Mouse (Mus musculus) myocyte (in vitro differentiated cells): ENCODE results near the gene Map2k3. TPM values are rescaled to one million over a fixed set of nuclear protein-coding genes. Genes with fewer than 3 reads are reported as not detected.

Source experiments
- H3K27me3 ChIP-seq: one replicate; pipeline ENCODE4 v1.6.1; 2011; ENCODE audit not compliant: control insufficient read depth, insufficient read depth, insufficient read length
- H3K36me3 ChIP-seq: one replicate; pipeline ENCODE4 v1.6.1; 2011; ENCODE audit not compliant: control insufficient read depth, insufficient read depth
- H3K4me2 ChIP-seq: one replicate; pipeline ENCODE4 v1.6.1; 2011; ENCODE audit warnings: low read depth, control low read depth
- H3K4me3 ChIP-seq: one replicate; pipeline ENCODE4 v1.5.1; 2011; ENCODE audit warnings: mild to moderate bottlenecking, control low read depth, moderate library complexity
- H3K79me2 ChIP-seq: one replicate; pipeline ENCODE4 v1.6.1; 2011; ENCODE audit not compliant: control insufficient read depth, insufficient read depth
- H3ac ChIP-seq: one replicate; pipeline ENCODE4 v1.6.1; 2011; ENCODE audit not compliant: control insufficient read depth, insufficient read length
- CEBPB ChIP-seq: IDR thresholded peaks from 2 replicates; pipeline ENCODE4 v1.6.1; 2011; ENCODE audit warnings: mild to moderate bottlenecking, moderate library complexity; ENCODE audit not compliant: poor library complexity, insufficient read depth, severe bottlenecking
- E2F4 ChIP-seq: IDR thresholded peaks from one replicate; pipeline ENCODE4 v1.6.1; 2011; ENCODE audit warnings: mild to moderate bottlenecking, control low read depth, moderate library complexity; ENCODE audit not compliant: insufficient read depth
- MAX ChIP-seq: IDR thresholded peaks from one replicate; pipeline ENCODE4 v1.6.1; 2011; ENCODE audit warnings: low read depth, mild to moderate bottlenecking, control low read depth
- MYOD1 ChIP-seq, 3 experiments: IDR thresholded peaks; one replicate each; pipeline ENCODE4 v1.6.1; 2011; ENCODE audit warnings: control low read depth in 2 of 3, low read depth in 2 of 3, mild to moderate bottlenecking in 2 of 3, moderate library complexity in 1 of 3; ENCODE audit not compliant: insufficient read length in 2 of 3, control insufficient read depth in 1 of 3
- MYOG ChIP-seq, 3 experiments: IDR thresholded peaks; one replicate each; pipeline ENCODE4 v1.6.1; 2011; ENCODE audit warnings: control low read depth in 2 of 3, low read depth in 2 of 3, mild to moderate bottlenecking in 2 of 3; ENCODE audit not compliant: insufficient read length in 2 of 3, control insufficient read depth in 1 of 3, insufficient read depth in 1 of 3
- POLR2A ChIP-seq: IDR thresholded peaks from one replicate; pipeline ENCODE4 v1.6.1; 2011; ENCODE audit warnings: low read depth, mild to moderate bottlenecking, control low read depth, moderate library complexity; ENCODE audit not compliant: insufficient read length
- POLR2AphosphoS2 ChIP-seq: IDR thresholded peaks from one replicate; pipeline ENCODE4 v1.6.1; 2011; ENCODE audit warnings: low read depth, control low read depth; ENCODE audit not compliant: insufficient read length
- REST ChIP-seq: IDR thresholded peaks from one replicate; pipeline ENCODE4 v1.6.1; 2011; ENCODE audit warnings: mild to moderate bottlenecking, control low read depth, moderate library complexity; ENCODE audit not compliant: insufficient read depth, insufficient read length
- SRF ChIP-seq: IDR thresholded peaks from one replicate; pipeline ENCODE4 v1.6.1; 2011; ENCODE audit warnings: low read depth; ENCODE audit not compliant: control insufficient read depth, insufficient read length
- TCF12 ChIP-seq: IDR thresholded peaks from one replicate; pipeline ENCODE4 v1.6.1; 2011; ENCODE audit warnings: mild to moderate bottlenecking, control low read depth; ENCODE audit not compliant: poor library complexity, insufficient read depth, severe bottlenecking
- TCF3 ChIP-seq: IDR thresholded peaks from one replicate; pipeline ENCODE4 v1.6.1; 2011; ENCODE audit warnings: low read depth, control low read depth; ENCODE audit not compliant: insufficient read length
- USF1 ChIP-seq: IDR thresholded peaks from one replicate; pipeline ENCODE4 v1.6.1; 2011; ENCODE audit warnings: low read depth, mild to moderate bottlenecking, control low read depth, moderate library complexity
- polyA plus RNA-seq: library from polyadenylated mRNA; unstranded; fragments of >200 nt; fragmentation: generic; extraction: Trizol; gene quantifications from one replicate; pipeline ENCODE4 v1.2.1, GENCODE M21; 2012; ENCODE audit warnings: missing spikeins

Gene Map2k3
- polyA plus RNA-seq, 1 experiment, result 68.5 TPM

DNA sequence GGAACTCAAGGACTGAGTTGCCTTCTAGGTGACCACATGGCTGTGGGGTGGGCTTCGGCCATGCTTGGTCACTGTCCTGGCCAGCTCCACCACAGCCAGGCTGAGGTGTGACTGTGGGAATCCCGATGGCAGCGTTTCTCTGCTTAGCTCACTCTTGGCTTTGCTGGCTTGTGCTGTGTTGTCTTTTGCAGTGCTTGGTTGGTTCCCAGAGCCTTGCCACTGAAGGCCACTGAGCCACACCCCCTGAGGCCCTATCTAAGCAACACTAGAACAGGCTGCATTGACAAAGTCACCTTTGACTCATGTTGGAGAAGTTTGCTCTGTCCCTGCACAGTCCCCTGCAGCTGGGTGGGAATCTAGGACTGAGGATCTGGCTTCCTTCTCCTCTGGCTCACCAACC is 45.3 kb downstream of the Map2k3 start:
- Histone ChIP-seq H3ac (no peak overlapping the region), H3K4me2 (no peak overlapping the region), H3K4me3 (no peak overlapping the region), H3K36me3 (no peaks in the 10 kb centered on the region), H3K27me3 (no peaks in the 10 kb centered on the region), H3K79me2 (no peaks in the 10 kb centered on the region)
- TF ChIP-seq POLR2A, result no peak
- TF ChIP-seq TCF3, result no peak
- no peak for TF ChIP-seq CEBPB
- TF ChIP-seq SRF, result no peak
- no peak for TF ChIP-seq MYOG (IDR thresholded peaks at IDR 0.05; ENCODE audit: control insufficient read depth in 1 of 3, insufficient read depth in 1 of 3, insufficient read length in 2 of 3, low read depth in 2 of 3)
- no peak for TF ChIP-seq MAX
- TF ChIP-seq POLR2AphosphoS2, result no peak
- TF ChIP-seq REST, result no peak
- TF ChIP-seq TCF12, result no peak
- TF ChIP-seq MYOD1 (IDR thresholded peaks at IDR 0.05; ENCODE audit: control insufficient read depth in 1 of 3, insufficient read length in 2 of 3, low read depth in 2 of 3), result no peak
- TF ChIP-seq E2F4, result no peak
- TF ChIP-seq USF1, result no peak

- Histone ChIP-seq H3K4me3 (no peak overlapping the region), H3K36me3 (no peaks in the 10 kb centered on the region), H3K4me2 (no peak overlapping the region), H3K79me2 (no peaks in the 10 kb centered on the region), H3K27me3 (no peaks in the 10 kb centered on the region), H3ac (no peak overlapping the region)
- TF ChIP-seq TCF3 (peak; percentile 35), E2F4 (no peak), REST (no peak), USF1 (no peak), MYOG (IDR thresholded peaks at IDR 0.05; ENCODE audit: control insufficient read depth in 1 of 3, insufficient read depth in 1 of 3, insufficient read length in 2 of 3, low read depth in 2 of 3) (peak in 2 of 3 experiments; percentile 6 to 81), MAX (no peak), POLR2AphosphoS2 (no peak), SRF (no peak), POLR2A (no peak), MYOD1 (IDR thresholded peaks at IDR 0.05; ENCODE audit: control insufficient read depth in 1 of 3, insufficient read length in 2 of 3, low read depth in 2 of 3) (peak in 2 of 3 experiments; percentile 56 to 84), CEBPB (no peak), TCF12 (peak; percentile 71)
Observed at GRCm38 (mm10) chr11:60978658-60979057, 46.8 kb downstream of the Map2k3 start.

- TF ChIP-seq MYOD1 (IDR thresholded peaks at IDR 0.05; ENCODE audit: control insufficient read depth in 1 of 3, insufficient read length in 2 of 3, low read depth in 2 of 3) (peak in 1 of 3 experiments; percentile 65), MYOG (IDR thresholded peaks at IDR 0.05; ENCODE audit: control insufficient read depth in 1 of 3, insufficient read depth in 1 of 3, insufficient read length in 2 of 3, low read depth in 2 of 3) (peak in 2 of 3 experiments; percentile 56 to 66), SRF (no peak), CEBPB (no peak)
- Histone ChIP-seq H3K79me2 (no peaks in the 10 kb centered on the region), H3K27me3 (no peaks in the 10 kb centered on the region), H3K4me3 (no peak overlapping the region), H3K36me3 (no peaks in the 10 kb centered on the region), H3ac (no peak overlapping the region), H3K4me2 (peak overlapping the region; percentile 25)
Observed at GRCm38 (mm10) chr11:60979788-60980187, 48.0 kb downstream of the Map2k3 start.

- no peak for TF ChIP-seq MYOD1 (IDR thresholded peaks at IDR 0.05; ENCODE audit: control insufficient read depth in 1 of 3, insufficient read length in 2 of 3, low read depth in 2 of 3)
- TF ChIP-seq E2F4, result no peak
- no peak for TF ChIP-seq MAX
- no peak for TF ChIP-seq MYOG (IDR thresholded peaks at IDR 0.05; ENCODE audit: control insufficient read depth in 1 of 3, insufficient read depth in 1 of 3, insufficient read length in 2 of 3, low read depth in 2 of 3)
- no peak for TF ChIP-seq TCF3
- TF ChIP-seq POLR2A, result no peak
- no peak for TF ChIP-seq SRF
- no peak for TF ChIP-seq REST
- TF ChIP-seq POLR2AphosphoS2, result no peak
- TF ChIP-seq USF1, result no peak
- no peak for TF ChIP-seq TCF12
- no peak for TF ChIP-seq CEBPB
- Histone ChIP-seq H3ac (no peak overlapping the region), H3K4me3 (no peak overlapping the region), H3K79me2 (no peaks in the 10 kb centered on the region), H3K27me3 (no peaks in the 10 kb centered on the region), H3K4me2 (no peak overlapping the region), H3K36me3 (no peaks in the 10 kb centered on the region)
Observed at GRCm38 (mm10) chr11:60981693-60982486, 50.1 kb downstream of the Map2k3 start.
